Mouse (Mus musculus) CH12.LX (cell line): ENCODE measurements at regions not wholly inside any gene's neighbourhood (a gene's known extent, or its start where the extent isn't known, plus 50 kb on each side); places are given as distances from the start of the nearest gene placed in this dataset.

Experiments
- CTCF ChIP-seq, 2 experiments: IDR thresholded peaks in 1 of 2; conservative IDR thresholded peaks in 1 of 2; 2 replicates each; pipeline ENCODE4 v1.5.1; 2011 to 2012; ENCODE audit warnings: low read depth in 2 of 2, low read length in 2 of 2, improper control_type of control experiment in 1 of 2, inconsistent platforms in 1 of 2, mild to moderate bottlenecking in 1 of 2, moderate library complexity in 1 of 2
- EP300 ChIP-seq: IDR thresholded peaks from 2 replicates; pipeline ENCODE4 v1.6.1; 2011; ENCODE audit warnings: low read length, improper control_type of control experiment
- MAX ChIP-seq: IDR thresholded peaks from 2 replicates; pipeline ENCODE4 v1.6.1; 2011; ENCODE audit warnings: low read length, improper control_type of control experiment

- TF ChIP-seq EP300 (no peak), CTCF (conservative IDR thresholded peaks at IDR 0.05 in 1 of 2, IDR thresholded peaks at IDR 0.05 in 1 of 2; ENCODE audit: low read depth in 2 of 2, low read length in 2 of 2) (no peak), MAX (no peak)
These were observed 68.7 kb upstream of the Gm11733 start for GRCm38 (mm10) chr11:117415466-117415865.
